ENCODE assay signal across 12 mouse cellular contexts in genomic region chr13:26558366-26558765, GRCm38 (mm10).
DNase-seq lines count a peak whose midpoint lies in the region; ATAC-seq and TF ChIP-seq lines count a peak whose summit lies in the region.
"Had no signal": no experiment of that assay in that cellular context is flagged by ENCODE, and none has a peak within 500 bp of the region (broad histone marks: within the 10 kb centered on the region; RNA-seq: fewer than 3 reads in every experiment).

No protein-coding gene starts in this region.

- no peak overlapping the region for H3K9ac ChIP-seq in forebrain, embryonic 14.5 days (ENCODE audit: low read length)
- no peak overlapping the region for H3K9ac ChIP-seq in forebrain, embryonic 12.5 days
- no peak overlapping the region for H3K9ac ChIP-seq in liver, postnatal 0 days (replicated peaks)
- no peak overlapping the region for H3K9ac ChIP-seq in liver, embryonic 12.5 days
- H3K9ac ChIP-seq: forebrain, embryonic 13.5 days had no signal

- no peaks in the 10 kb centered on the region for H3K9me3 ChIP-seq in forebrain, embryonic 14.5 days (replicated peaks; ENCODE audit: control insufficient read depth, low read length)
- no peaks in the 10 kb centered on the region for H3K9me3 ChIP-seq in forebrain, embryonic 12.5 days
- no peaks in the 10 kb centered on the region for H3K9me3 ChIP-seq in liver, postnatal 0 days (ENCODE audit: low read length)
- no peaks in the 10 kb centered on the region for H3K9me3 ChIP-seq in liver, embryonic 12.5 days (replicated peaks)
- H3K9me3 ChIP-seq: forebrain, embryonic 13.5 days had no signal

- TF ChIP-seq EP300 in liver, postnatal 0 days (IDR thresholded peaks at IDR 0.05; ENCODE audit: low read depth) = no peak

- no peak overlapping the region for H3K4me2 ChIP-seq in forebrain, embryonic 14.5 days (ENCODE audit: low read length)
- H3K4me2 ChIP-seq in forebrain, embryonic 12.5 days = no peak overlapping the region
- no peak overlapping the region for H3K4me2 ChIP-seq in liver, postnatal 0 days (ENCODE audit: low read depth, low read length)
- H3K4me2 ChIP-seq in liver, embryonic 12.5 days = no peak overlapping the region
- H3K4me2 ChIP-seq: forebrain, embryonic 13.5 days; liver, embryonic 11.5 days had no signal

- no peak for ATAC-seq in forebrain, embryonic 14.5 days
- ATAC-seq in forebrain, embryonic 12.5 days (ENCODE audit: low FRiP score) = no peak
- no peak for ATAC-seq in liver, postnatal 0 days
- no peak for ATAC-seq in liver, embryonic 12.5 days
- no peak for ATAC-seq in erythroid progenitor cell, adult 5-6 weeks (replicated peaks; ENCODE audit: low FRiP score, poor library complexity, severe bottlenecking)
- ATAC-seq: forebrain, embryonic 13.5 days had no signal

- no peak overlapping the region for H3K27ac ChIP-seq in forebrain, embryonic 14.5 days (ENCODE audit: low read depth, low read length)
- H3K27ac ChIP-seq in forebrain, embryonic 12.5 days = no peak overlapping the region
- no peak overlapping the region for H3K27ac ChIP-seq in liver, postnatal 0 days (ENCODE audit: low read depth)
- no peak overlapping the region for H3K27ac ChIP-seq in liver, embryonic 12.5 days
- H3K27ac ChIP-seq: forebrain, embryonic 13.5 days had no signal

- WGBS in forebrain, embryonic 14.5 days = 37% methylated on average over 1 of the region's 1 CpGs
- WGBS in forebrain, embryonic 12.5 days = 54% methylated on average over 1 of the region's 1 CpGs
- WGBS in liver, postnatal 0 days (ENCODE audit: insufficient replicate concordance) = 76% methylated on average over 1 of the region's 1 CpGs
- WGBS in liver, embryonic 12.5 days (ENCODE audit: insufficient replicate concordance) = 50% methylated on average over 1 of the region's 1 CpGs

- TF ChIP-seq CTCF in liver, postnatal 0 days (IDR thresholded peaks at IDR 0.05; ENCODE audit: low read depth) = peak; percentile 26

- DNase-seq in forebrain, embryonic 14.5 days (ENCODE audit: low spot score) = peak; percentile 41
- no peak for DNase-seq in liver, postnatal 0 days
- DNase-seq in embryo, embryonic 10.5 days (ENCODE audit: low spot score) = peak; percentile 74
- peak; percentile 69 for DNase-seq in mesoderm, embryonic 11.5 days (ENCODE audit: low read depth, low spot score)
- DNase-seq in gastrocnemius, adult 8-10 months (ENCODE audit: low spot score in 2 of 2) = no peak
- DNase-seq: right cerebral cortex, postnatal 14 days; thymus, adult 18-20 months had no signal

- H3K36me3 ChIP-seq in forebrain, embryonic 14.5 days (ENCODE audit: control insufficient read depth, insufficient read depth, low read length) = no peaks in the 10 kb centered on the region
- no peaks in the 10 kb centered on the region for H3K36me3 ChIP-seq in forebrain, embryonic 12.5 days (replicated peaks)
- H3K36me3 ChIP-seq in liver, postnatal 0 days (replicated peaks; ENCODE audit: insufficient read depth, low read length) = no peaks in the 10 kb centered on the region
- H3K36me3 ChIP-seq in liver, embryonic 12.5 days = no peaks in the 10 kb centered on the region

- H3K4me3 ChIP-seq in forebrain, embryonic 14.5 days (ENCODE audit: low read depth, low read length) = no peak overlapping the region
- H3K4me3 ChIP-seq in forebrain, embryonic 12.5 days (replicated peaks) = no peak overlapping the region
- no peak overlapping the region for H3K4me3 ChIP-seq in liver, postnatal 0 days (ENCODE audit: low read depth, low read length)
- no peak overlapping the region for H3K4me3 ChIP-seq in liver, embryonic 12.5 days
- H3K4me3 ChIP-seq: forebrain, embryonic 13.5 days had no signal

- H3K4me1 ChIP-seq in forebrain, embryonic 14.5 days (ENCODE audit: control insufficient read depth, insufficient read depth, low read length) = no peaks in the 10 kb centered on the region
- no peaks in the 10 kb centered on the region for H3K4me1 ChIP-seq in forebrain, embryonic 12.5 days
- H3K4me1 ChIP-seq in liver, postnatal 0 days (ENCODE audit: insufficient read depth) = no peaks in the 10 kb centered on the region
- no peaks in the 10 kb centered on the region for H3K4me1 ChIP-seq in liver, embryonic 12.5 days
- H3K4me1 ChIP-seq: forebrain, embryonic 13.5 days had no signal

- H3K27me3 ChIP-seq in forebrain, embryonic 14.5 days (replicated peaks; ENCODE audit: control insufficient read depth, insufficient read depth, low read length) = no peaks in the 10 kb centered on the region
- no peaks in the 10 kb centered on the region for H3K27me3 ChIP-seq in forebrain, embryonic 12.5 days
- H3K27me3 ChIP-seq in liver, postnatal 0 days (ENCODE audit: insufficient read depth, low read length) = no peaks in the 10 kb centered on the region
- H3K27me3 ChIP-seq in liver, embryonic 12.5 days (replicated peaks) = no peaks in the 10 kb centered on the region
- H3K27me3 ChIP-seq: forebrain, embryonic 13.5 days had no signal

Comparison
In these comparisons a context has a peak if more than half of its experiments do, and no peak if none do; other contexts are left out.
1. DNase-seq: peak in forebrain, embryonic 14.5 days (single experiment), embryo, embryonic 10.5 days (single experiment) and mesoderm, embryonic 11.5 days (single experiment); none in liver, postnatal 0 days (single experiment) and gastrocnemius, adult 8-10 months (0 of 2).